Mouse (Mus musculus): ENCODE results near the gene Rmnd5a.

GRCm38 (mm10) chr6:71398829-71399609 lies 41.4 kb downstream of the Rmnd5a start:
- no peak for TF ChIP-seq EP300 (IDR thresholded peaks at IDR 0.05; ENCODE audit: low read length)
- TF ChIP-seq ZNF384 (IDR thresholded peaks at IDR 0.05; ENCODE audit: low read depth, low read length): no peak
- peak; percentile 41 to 84 for TF ChIP-seq CTCF (conservative IDR thresholded peaks at IDR 0.05 in 1 of 2, IDR thresholded peaks at IDR 0.05 in 1 of 2; ENCODE audit: low read depth in 2 of 2, low read length in 2 of 2)
- no peak for TF ChIP-seq USF1 (IDR thresholded peaks at IDR 0.05; ENCODE audit: low read depth, low read length)
- peak; percentile 48; the same call in 1 of the 2 replicates for TF ChIP-seq ZC3H11A (IDR thresholded peaks at IDR 0.05; ENCODE audit: low read depth, low read length)
- TF ChIP-seq UBTF (IDR thresholded peaks at IDR 0.05; ENCODE audit: low read depth, low read length): no peak
- TF ChIP-seq MAFK (IDR thresholded peaks at IDR 0.05; ENCODE audit: insufficient replicate concordance, low read length): no peak
- TF ChIP-seq POLR2A (IDR thresholded peaks at IDR 0.05; ENCODE audit: low read depth, low read length): no peak
- no peak for TF ChIP-seq RCOR1 (conservative IDR thresholded peaks at IDR 0.05; ENCODE audit: low read depth, low read length)
- no peak for TF ChIP-seq BHLHE40 (IDR thresholded peaks at IDR 0.05; ENCODE audit: low read depth, low read length)
